Mouse (Mus musculus) forebrain, embryonic 13.5 days (tissue): Measurements from ENCODE around the gene Gtf2a1l. TPM values are rescaled to one million over a fixed set of nuclear protein-coding genes. Genes with fewer than 3 reads are reported as not detected.

Experiments used
- ATAC-seq: fragments of 200-750 bp; cut with Nextera tagmentation; 2 replicates; pipeline ENCODE4 v1.8.0; 2017
- H3K27ac ChIP-seq: fragments of 300-500 bp; sonication (generic); 2 replicates; pipeline ENCODE4 v1.5.1; 2015; ENCODE audit warnings: inconsistent platforms, mild to moderate bottlenecking, moderate library complexity
- H3K27me3 ChIP-seq: fragments of 300-500 bp; sonication (generic); 2 replicates; pipeline ENCODE4 v1.6.1; 2015; ENCODE audit warnings: mild to moderate bottlenecking, inconsistent platforms
- H3K36me3 ChIP-seq: fragments of 300-500 bp; sonication (generic); 2 replicates; pipeline ENCODE4 v1.6.1; 2015; ENCODE audit warnings: mild to moderate bottlenecking, inconsistent platforms; ENCODE audit not compliant: poor library complexity, severe bottlenecking
- H3K4me1 ChIP-seq: fragments of 300-500 bp; sonication (generic); 2 replicates; pipeline ENCODE4 v1.6.1; 2015; ENCODE audit warnings: inconsistent platforms
- H3K4me2 ChIP-seq: fragments of 300-500 bp; sonication (generic); 2 replicates; pipeline ENCODE4 v1.6.1; 2015; ENCODE audit warnings: inconsistent platforms, mild to moderate bottlenecking, moderate library complexity
- H3K4me3 ChIP-seq: fragments of 300-500 bp; sonication (generic); 2 replicates; pipeline ENCODE4 v1.5.1; 2015; ENCODE audit warnings: mild to moderate bottlenecking, inconsistent platforms
- H3K9ac ChIP-seq: fragments of 300-500 bp; sonication (generic); 2 replicates; pipeline ENCODE4 v1.6.1; 2015; ENCODE audit warnings: mild to moderate bottlenecking, inconsistent platforms
- H3K9me3 ChIP-seq: fragments of 300-500 bp; sonication (generic); replicated peaks from 2 replicates; pipeline ENCODE4 v1.6.1; 2016; ENCODE audit warnings: inconsistent platforms
- WGBS: fragments of 180-500 bp; shearing (Covaris S2); methylation state at CpG from one replicate; pipeline ENCODE4 v1.1.7; 2015; 5-methylcytosine and 5-hydroxymethylcytosine counted together
- polyA plus RNA-seq: library from polyadenylated mRNA; unstranded; fragments of >200 nt; fragmentation: Nextera tagmentation; extraction: Ambion mirVana; gene quantifications from 2 replicates; pipeline ENCODE4 v1.2.1, GENCODE M21; 2015

The Gtf2a1l gene
- polyA plus RNA-seq, 1 experiment from 2014 or later: 0.15 TPM

- Histone ChIP-seq H3K27ac (no peak overlapping the region), H3K9me3 (no peaks in the 10 kb centered on the region), H3K4me3 (no peak overlapping the region), H3K9ac (no peak overlapping the region), H3K27me3 (peaks cover 7% of the 10 kb centered on the region; the same call in 1 of the 2 replicates), H3K4me1 (peaks cover 4% of the 10 kb centered on the region; the same call in 1 of the 2 replicates), H3K36me3 (no peaks in the 10 kb centered on the region), H3K4me2 (no peak overlapping the region)
- 46% methylated on average over 2 of the region's 2 CpGs for WGBS
- ATAC-seq: no peak
Observed at GRCm38 (mm10) chr17:88666076-88666475, 2.4 kb upstream of the Gtf2a1l start.

DNA sequence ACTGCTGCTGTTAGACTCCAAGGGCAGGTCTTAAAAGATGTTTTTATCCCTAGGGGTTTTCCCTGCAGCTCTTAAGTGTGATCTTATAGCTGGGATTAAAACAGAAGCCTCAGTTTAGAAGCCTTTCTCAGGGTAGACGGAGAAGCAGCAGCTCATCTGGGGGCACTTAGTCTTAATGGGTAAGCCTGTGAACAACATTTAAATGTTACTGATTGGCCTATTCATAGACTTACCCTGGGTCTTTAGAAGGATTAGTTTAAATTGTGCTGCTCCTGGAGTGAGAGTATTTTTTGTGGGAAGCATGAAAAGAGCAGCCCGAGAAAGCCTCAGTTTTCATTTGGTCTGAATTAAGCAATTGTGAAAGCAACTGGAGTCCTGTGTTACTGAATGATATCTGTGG lies 1.5 kb downstream of the Gtf2a1l start:
- ATAC-seq: peak; percentile 62
- peaks cover 12% of the 10 kb centered on the region; the same call in 1 of the 2 replicates for H3K27me3 ChIP-seq

DNA sequence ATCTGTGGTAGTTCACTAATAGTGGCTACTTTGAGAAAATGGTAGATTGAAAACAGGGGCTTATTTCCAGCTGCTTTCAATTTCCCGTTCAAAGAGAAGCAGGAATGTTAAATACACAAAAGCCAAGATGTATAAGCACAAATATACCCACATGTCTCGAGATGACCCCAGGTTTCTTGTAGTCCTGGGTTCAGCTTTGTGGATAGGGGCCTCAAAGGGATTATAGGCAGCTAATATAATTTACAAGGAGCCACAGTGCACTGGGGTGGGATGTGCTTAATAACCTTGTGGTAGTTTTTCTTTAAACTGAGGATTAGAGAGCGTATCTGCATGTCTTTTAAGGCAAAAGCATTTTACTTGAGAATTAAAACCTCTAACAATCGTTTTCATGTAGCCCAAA lies 2.3 kb downstream of the Gtf2a1l start:
- no peak overlapping the region for H3K27ac ChIP-seq
- no peaks in the 10 kb centered on the region for H3K9me3 ChIP-seq
- WGBS: 38% methylated on average over 4 of the region's 4 CpGs

More for the DNA sequence above, 1.5 kb downstream of the Gtf2a1l start:
- Histone ChIP-seq H3K9ac (no peak overlapping the region), H3K36me3 (no peaks in the 10 kb centered on the region), H3K9me3 (no peaks in the 10 kb centered on the region), H3K27ac (peak overlapping the region; percentile 54; the same call in 1 of the 2 replicates), H3K4me2 (no peak overlapping the region), H3K4me3 (no peak overlapping the region), H3K4me1 (peaks cover 4% of the 10 kb centered on the region; the same call in 1 of the 2 replicates)
- WGBS: 6% methylated on average over 2 of the region's 2 CpGs

GRCm38 (mm10) chr17:88675310-88676309 lies 7.2 kb downstream of the Gtf2a1l start:
- Histone ChIP-seq H3K4me2 (no peak overlapping the region), H3K27ac (no peak overlapping the region), H3K27me3 (0 out of 2 replicates have a peak, but pooled peaks cover 5% of the 10 kb centered on the region), H3K4me1 (no peaks in the 10 kb centered on the region), H3K9ac (no peak overlapping the region), H3K4me3 (no peak overlapping the region), H3K9me3 (no peaks in the 10 kb centered on the region), H3K36me3 (no peaks in the 10 kb centered on the region)
- WGBS: 90% methylated on average over 23 of the region's 23 CpGs
- ATAC-seq: peak; percentile 38; the same call in 1 of the 2 replicates

More for the DNA sequence above, 2.3 kb downstream of the Gtf2a1l start:
- Histone ChIP-seq H3K4me1 (peaks cover 4% of the 10 kb centered on the region; the same call in 1 of the 2 replicates), H3K27me3 (peaks cover 12% of the 10 kb centered on the region; the same call in 1 of the 2 replicates), H3K9ac (no peak overlapping the region), H3K36me3 (no peaks in the 10 kb centered on the region), H3K4me3 (no peak overlapping the region), H3K4me2 (no peak overlapping the region)
- ATAC-seq: no peak

DNA sequence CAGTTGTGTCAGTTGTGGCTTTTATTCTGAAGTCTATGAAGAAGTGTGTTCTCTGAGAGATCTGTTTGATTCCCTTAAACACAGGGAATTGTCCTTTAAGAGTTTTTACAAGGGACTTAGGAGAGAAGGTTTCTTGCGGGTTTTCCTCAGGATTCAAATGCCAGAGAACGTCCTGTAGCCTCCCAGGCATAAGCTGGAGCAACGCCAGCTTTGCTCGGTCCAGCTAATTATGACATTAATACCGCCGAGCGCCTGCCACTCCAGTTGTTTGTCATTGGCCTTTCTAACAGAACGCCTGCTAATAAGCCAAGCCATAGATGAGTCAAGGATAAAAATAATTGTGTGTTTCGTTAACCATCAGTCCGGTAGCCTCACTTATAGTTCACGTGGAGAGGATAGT lies 19.8 kb downstream of the Gtf2a1l start:
- no peak for ATAC-seq
- Histone ChIP-seq H3K27ac (no peak overlapping the region; the same call in 1 of the 2 replicates), H3K27me3 (no peaks in the 10 kb centered on the region), H3K4me1 (peaks cover 9% of the 10 kb centered on the region), H3K4me3 (no peak overlapping the region), H3K9me3 (no peaks in the 10 kb centered on the region), H3K4me2 (no peak overlapping the region), H3K36me3 (no peaks in the 10 kb centered on the region), H3K9ac (no peak overlapping the region)
- 17% methylated on average over 11 of the region's 11 CpGs for WGBS

GRCm38 (mm10) chr17:88696656-88697333 lies 28.3 kb downstream of the Gtf2a1l start:
- Histone ChIP-seq H3K9me3 (no peaks in the 10 kb centered on the region; the same call in 1 of the 2 replicates), H3K4me3 (no peak overlapping the region), H3K4me1 (peaks cover 9% of the 10 kb centered on the region; the same call in 1 of the 2 replicates), H3K27ac (no peak overlapping the region), H3K4me2 (no peak overlapping the region), H3K27me3 (no peaks in the 10 kb centered on the region), H3K36me3 (no peaks in the 10 kb centered on the region), H3K9ac (no peak overlapping the region)
- WGBS: 40% methylated on average over 9 of the region's 9 CpGs
- ATAC-seq: peak; percentile 75

DNA sequence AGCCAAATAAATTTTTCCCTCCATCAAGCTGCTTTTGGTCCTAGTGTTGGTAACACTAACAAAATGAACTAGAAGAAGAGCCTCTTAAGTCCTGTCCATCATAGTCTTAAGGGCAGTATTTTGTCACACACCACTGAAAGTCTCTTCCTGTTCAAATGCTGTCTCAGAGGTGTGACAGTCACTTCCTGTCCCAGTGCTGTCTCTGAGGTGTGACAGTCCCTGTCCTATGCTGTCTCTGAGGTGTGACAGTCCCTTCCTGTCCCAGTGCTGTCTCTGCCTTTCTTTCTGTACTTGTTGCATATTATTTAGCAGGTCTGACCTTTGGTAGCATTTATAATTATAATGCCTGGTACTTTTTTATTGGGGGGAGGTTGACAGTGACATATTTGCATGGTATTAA lies 32.4 kb downstream of the Gtf2a1l start:
- Histone ChIP-seq H3K4me2 (no peak overlapping the region), H3K4me3 (no peak overlapping the region), H3K9ac (no peak overlapping the region), H3K27me3 (no peaks in the 10 kb centered on the region), H3K27ac (no peak overlapping the region), H3K9me3 (no peaks in the 10 kb centered on the region; the same call in 1 of the 2 replicates), H3K36me3 (no peaks in the 10 kb centered on the region), H3K4me1 (peaks cover 18% of the 10 kb centered on the region; the same call in 1 of the 2 replicates)
- ATAC-seq: no peak

GRCm38 (mm10) chr17:88702345-88702744 lies 33.9 kb downstream of the Gtf2a1l start:
- Histone ChIP-seq H3K4me2 (no peak overlapping the region), H3K9ac (no peak overlapping the region), H3K27me3 (no peaks in the 10 kb centered on the region), H3K4me1 (peaks cover 20% of the 10 kb centered on the region), H3K36me3 (no peaks in the 10 kb centered on the region), H3K9me3 (no peaks in the 10 kb centered on the region; the same call in 1 of the 2 replicates), H3K4me3 (no peak overlapping the region), H3K27ac (no peak overlapping the region)
- 29% methylated on average over 6 of the region's 6 CpGs for WGBS
- no peak for ATAC-seq

DNA sequence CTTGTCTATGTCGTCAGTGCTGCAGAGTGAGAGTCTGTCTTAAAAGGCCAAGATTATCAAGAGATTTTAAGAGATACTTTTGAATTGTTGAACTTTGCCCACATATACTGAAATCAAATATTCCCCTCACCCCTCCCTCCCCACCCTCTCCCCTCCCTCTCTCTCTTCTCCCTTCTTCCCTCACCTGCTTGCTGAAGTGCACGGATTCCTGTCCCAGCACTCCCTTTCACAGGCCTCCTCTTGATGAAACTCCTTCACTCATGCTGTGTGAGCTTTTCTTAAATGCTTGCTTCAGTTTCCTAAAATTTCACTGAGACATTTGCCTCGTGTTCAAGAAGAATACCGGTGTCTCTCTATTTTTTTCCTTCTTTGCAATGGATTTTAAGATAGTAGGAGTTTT lies 34.7 kb downstream of the Gtf2a1l start:
- Histone ChIP-seq H3K9ac (no peak overlapping the region), H3K27ac (no peak overlapping the region), H3K4me3 (no peak overlapping the region), H3K9me3 (no peaks in the 10 kb centered on the region; the same call in 1 of the 2 replicates), H3K4me1 (peaks cover 19% of the 10 kb centered on the region), H3K4me2 (no peak overlapping the region), H3K36me3 (no peaks in the 10 kb centered on the region), H3K27me3 (no peaks in the 10 kb centered on the region)
- 36% methylated on average over 4 of the region's 4 CpGs for WGBS
- ATAC-seq: no peak

- 16% methylated on average over 8 of the region's 8 CpGs for WGBS
Observed at GRCm38 (mm10) chr17:88706231-88706649, 37.8 kb downstream of the Gtf2a1l start.

GRCm38 (mm10) chr17:88749646-88750045 lies 81.2 kb downstream of the Gtf2a1l start:
- H3K9ac ChIP-seq: no peak overlapping the region
- 45% methylated on average over 8 of the region's 8 CpGs for WGBS
- ATAC-seq: no peak

More at GRCm38 (mm10) chr17:88706231-88706649, 37.8 kb downstream of the Gtf2a1l start:
- Histone ChIP-seq H3K9ac (no peak overlapping the region), H3K4me3 (no peak overlapping the region), H3K4me2 (no peak overlapping the region), H3K36me3 (no peaks in the 10 kb centered on the region), H3K9me3 (no peaks in the 10 kb centered on the region), H3K4me1 (peaks cover 19% of the 10 kb centered on the region), H3K27me3 (no peaks in the 10 kb centered on the region), H3K27ac (no peak overlapping the region)
- peak; percentile 53; the same call in 1 of the 2 replicates for ATAC-seq

More at GRCm38 (mm10) chr17:88749646-88750045, 81.2 kb downstream of the Gtf2a1l start:
- Histone ChIP-seq H3K4me3 (no peak overlapping the region), H3K9me3 (no peaks in the 10 kb centered on the region), H3K27ac (no peak overlapping the region), H3K4me1 (peaks cover 24% of the 10 kb centered on the region), H3K36me3 (no peaks in the 10 kb centered on the region), H3K27me3 (peaks cover 16% of the 10 kb centered on the region; the same call in 1 of the 2 replicates), H3K4me2 (peak overlapping the region; percentile 27)
